8 mouse cellular contexts compared by ENCODE assay signal in the genomic region with DNA sequence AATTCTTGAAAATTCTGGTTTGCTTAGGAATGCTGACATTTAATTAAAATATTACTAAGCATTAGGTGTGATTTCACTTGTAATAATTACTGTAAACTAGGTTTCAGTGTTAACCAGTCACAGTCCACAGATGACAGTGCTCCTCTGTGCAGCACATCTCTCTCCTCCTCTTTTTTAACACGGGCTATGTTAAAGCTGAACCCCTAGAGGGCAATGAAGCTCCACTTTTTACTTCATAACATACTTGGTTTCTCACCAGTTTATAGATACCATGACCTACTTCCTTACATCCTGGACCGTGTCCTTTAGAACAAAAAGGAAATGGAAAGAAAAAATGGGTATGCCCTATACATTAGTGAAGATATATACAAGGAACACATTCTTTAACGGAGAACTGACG. TPM values are rescaled to one million over a fixed set of nuclear protein-coding genes. Genes with fewer than 3 reads are reported as not detected.
A peak's percentile ranks its signal among the peaks of the same experiment; 100 is the strongest.
DNase-seq lines count a peak whose midpoint lies in the region; ATAC-seq lines count a peak whose summit lies in the region.

No protein-coding gene starts in this region.

- peak; percentile 9 for DNase-seq in kidney, adult 9 months
- DNase-seq in kidney, postnatal 4 days = no peak
- peak; percentile 67 for DNase-seq in CD4-positive, CD25-positive, alpha-beta regulatory T cell, adult 2 months (ENCODE audit: low read depth, low spot score)
- peak; percentile 64 for DNase-seq in induced T-regulatory cell, adult 2 months (ENCODE audit: low read depth)
- no peak for DNase-seq in ovary, adult 18-20 months (ENCODE audit: low spot score)
- DNase-seq in heart, adult 8-10 months (ENCODE audit: low spot score) = no peak
- no peak for DNase-seq in gastrocnemius, postnatal 25 days

- ATAC-seq in activated CD4-positive, CD25-positive, alpha-beta regulatory T cell, adult 4 months = peak; percentile 82

RNA-seq across cellular contexts. Expression of a gene that starts 50.6 kb away (rescaled TPM):
- 100 to 1,000 TPM; 100 to 116 TPM for polyA plus RNA-seq in activated CD4-positive, CD25-positive, alpha-beta regulatory T cell, adult 4 months (2017; shearing (Covaris generic))
- total RNA-seq in heart, adult 8-10 months (2022) = 10 to 100 TPM; 19.6 to 29.4 (median 24.5) TPM
- 10 to 100 TPM; 15.4 to 18.5 TPM for total RNA-seq in gastrocnemius, postnatal 25 days (2021)

RNA-seq across cellular contexts. Expression of a gene that starts 59.1 kb away (rescaled TPM):
- polyA plus RNA-seq in activated CD4-positive, CD25-positive, alpha-beta regulatory T cell, adult 4 months (2017; shearing (Covaris generic)) = 10 to 100 TPM; 49.8 to 60.9 TPM
- total RNA-seq in heart, adult 8-10 months (2022) = 10 to 100 TPM; 60.6 to 68.9 (median 64.6) TPM
- 10 to 100 TPM; 28.6 to 31.7 TPM for total RNA-seq in gastrocnemius, postnatal 25 days (2021)

Comparison
In these comparisons a context has a peak if more than half of its experiments do, and no peak if none do; other contexts are left out.
1. DNase-seq: peak in kidney, adult 9 months (single experiment), CD4-positive, CD25-positive, alpha-beta regulatory T cell, adult 2 months (single experiment) and induced T-regulatory cell, adult 2 months (single experiment); none in kidney, postnatal 4 days (0 of 2), ovary, adult 18-20 months (single experiment), heart, adult 8-10 months (single experiment) and gastrocnemius, postnatal 25 days (single experiment).